Mouse (Mus musculus): ENCODE results near the gene Mfap5. TPM values are rescaled to one million over a fixed set of nuclear protein-coding genes. Genes with fewer than 3 reads are reported as not detected.
"Not testable (repeated sequence)": the region's sequence is repeated elsewhere in the genome, so short reads cannot be mapped to it uniquely, and the experiment has no call there.

Mfap5 gene
- polyA plus RNA-seq, 1 experiment: not detected

DNA sequence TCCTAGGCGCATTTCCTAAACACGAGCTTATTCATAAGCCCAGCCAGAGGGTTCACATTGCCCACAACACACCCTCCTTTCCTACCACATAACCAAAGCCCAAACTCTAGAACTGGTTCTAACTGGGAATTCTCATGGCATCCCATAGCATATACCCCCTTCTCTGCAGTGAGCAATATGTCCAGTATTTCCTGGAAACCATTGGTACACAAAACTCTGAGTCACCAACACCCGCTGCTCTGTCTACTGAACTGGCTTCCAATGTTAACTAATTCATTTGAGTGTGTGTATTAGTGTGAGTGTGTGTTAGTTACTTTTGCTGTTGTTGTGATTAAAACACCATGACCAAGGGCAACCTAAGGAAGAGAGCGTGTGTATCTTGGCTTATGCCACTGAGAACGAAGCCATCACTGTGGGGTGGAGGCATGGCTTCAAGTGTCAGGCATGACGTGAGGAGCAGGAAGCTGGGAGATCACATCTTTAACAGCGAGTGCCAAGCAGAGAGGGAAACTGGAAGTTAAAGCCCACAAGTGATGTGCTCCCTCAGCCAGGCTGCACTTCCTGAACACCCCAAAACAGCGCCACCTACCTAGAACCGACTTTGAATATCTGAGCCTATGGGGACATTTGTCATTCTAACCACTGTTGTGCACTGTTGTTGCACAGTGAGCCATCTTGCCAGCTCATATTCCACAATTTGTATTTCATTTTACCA is 59.6 kb downstream of the Mfap5 start:
- TF ChIP-seq CTCF (IDR thresholded peaks at IDR 0.05; ENCODE audit: insufficient read depth, low read depth, low read length): no peak
- TF ChIP-seq POLR2A (IDR thresholded peaks at IDR 0.05; ENCODE audit: insufficient read depth, low read depth, low read length): no peak
- H3K4me3 ChIP-seq (ENCODE audit: insufficient read depth, low read depth, low read length): no peak overlapping the region
- no peak overlapping the region for H3K27ac ChIP-seq (ENCODE audit: insufficient read depth, low read depth, low read length)
- H3K4me1 ChIP-seq (ENCODE audit: control insufficient read depth, insufficient read depth, low read length): no peaks in the 10 kb centered on the region
- 91% methylated on average over 9 of the region's 9 CpGs for WGBS

DNA sequence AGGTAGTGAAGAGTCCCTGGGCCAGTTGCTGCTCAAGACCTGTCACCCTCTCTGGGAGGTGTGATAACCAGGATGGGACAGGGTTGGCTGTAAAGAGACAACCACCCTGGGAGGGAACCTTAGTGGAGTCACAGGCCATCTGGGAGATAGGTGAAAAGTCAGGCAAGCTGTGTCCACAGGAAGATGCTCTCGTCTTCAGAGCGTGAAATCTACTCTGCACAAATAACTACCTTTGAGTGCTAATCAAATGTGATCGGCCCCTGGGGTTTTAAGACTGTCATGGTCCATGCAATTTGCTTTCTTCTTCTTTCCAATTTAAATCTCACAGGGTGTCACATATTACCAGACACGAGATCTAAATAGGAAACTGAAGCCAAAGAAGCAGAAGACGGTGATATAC is 63.5 kb downstream of the Mfap5 start:
- 59% methylated on average over 5 of the region's 5 CpGs for WGBS
- H3K4me3 ChIP-seq (ENCODE audit: insufficient read depth, low read depth, low read length): no peak overlapping the region
- TF ChIP-seq POLR2A (IDR thresholded peaks at IDR 0.05; ENCODE audit: insufficient read depth, low read depth, low read length): no peak
- TF ChIP-seq CTCF (IDR thresholded peaks at IDR 0.05; ENCODE audit: insufficient read depth, low read depth, low read length): no peak
- H3K4me1 ChIP-seq (ENCODE audit: control insufficient read depth, insufficient read depth, low read length): no peaks in the 10 kb centered on the region
- no peak overlapping the region for H3K27ac ChIP-seq (ENCODE audit: insufficient read depth, low read depth, low read length)

DNA sequence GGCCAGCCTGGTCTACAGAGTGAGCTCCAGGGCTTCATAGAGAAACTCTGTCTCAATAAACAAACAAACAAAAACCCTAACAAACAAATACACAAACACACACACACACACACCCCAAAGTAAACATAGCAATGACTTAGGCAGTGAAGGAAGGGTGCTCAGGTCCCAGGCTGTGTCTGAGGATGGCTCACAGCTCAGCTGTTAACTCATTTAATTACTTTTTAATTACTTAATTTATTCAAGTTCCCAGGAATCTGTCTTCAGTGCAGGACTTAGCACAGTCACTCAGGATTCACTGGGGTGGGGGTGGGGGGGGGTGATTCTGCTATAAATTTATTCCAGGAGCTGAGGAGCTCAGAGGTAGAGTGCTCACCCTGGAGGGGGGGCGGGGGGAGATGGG is 64.1 kb downstream of the Mfap5 start:
- TF ChIP-seq CTCF (IDR thresholded peaks at IDR 0.05; ENCODE audit: insufficient read depth, low read depth, low read length) (no peak), POLR2A (IDR thresholded peaks at IDR 0.05; ENCODE audit: insufficient read depth, low read depth, low read length) (no peak)
- Histone ChIP-seq H3K4me1 (ENCODE audit: control insufficient read depth, insufficient read depth, low read length) (no peaks in the 10 kb centered on the region), H3K27ac (ENCODE audit: insufficient read depth, low read depth, low read length) (no peak overlapping the region), H3K4me3 (ENCODE audit: insufficient read depth, low read depth, low read length) (no peak overlapping the region)
- 67% methylated on average over 1 of the region's 1 CpGs for WGBS

DNA sequence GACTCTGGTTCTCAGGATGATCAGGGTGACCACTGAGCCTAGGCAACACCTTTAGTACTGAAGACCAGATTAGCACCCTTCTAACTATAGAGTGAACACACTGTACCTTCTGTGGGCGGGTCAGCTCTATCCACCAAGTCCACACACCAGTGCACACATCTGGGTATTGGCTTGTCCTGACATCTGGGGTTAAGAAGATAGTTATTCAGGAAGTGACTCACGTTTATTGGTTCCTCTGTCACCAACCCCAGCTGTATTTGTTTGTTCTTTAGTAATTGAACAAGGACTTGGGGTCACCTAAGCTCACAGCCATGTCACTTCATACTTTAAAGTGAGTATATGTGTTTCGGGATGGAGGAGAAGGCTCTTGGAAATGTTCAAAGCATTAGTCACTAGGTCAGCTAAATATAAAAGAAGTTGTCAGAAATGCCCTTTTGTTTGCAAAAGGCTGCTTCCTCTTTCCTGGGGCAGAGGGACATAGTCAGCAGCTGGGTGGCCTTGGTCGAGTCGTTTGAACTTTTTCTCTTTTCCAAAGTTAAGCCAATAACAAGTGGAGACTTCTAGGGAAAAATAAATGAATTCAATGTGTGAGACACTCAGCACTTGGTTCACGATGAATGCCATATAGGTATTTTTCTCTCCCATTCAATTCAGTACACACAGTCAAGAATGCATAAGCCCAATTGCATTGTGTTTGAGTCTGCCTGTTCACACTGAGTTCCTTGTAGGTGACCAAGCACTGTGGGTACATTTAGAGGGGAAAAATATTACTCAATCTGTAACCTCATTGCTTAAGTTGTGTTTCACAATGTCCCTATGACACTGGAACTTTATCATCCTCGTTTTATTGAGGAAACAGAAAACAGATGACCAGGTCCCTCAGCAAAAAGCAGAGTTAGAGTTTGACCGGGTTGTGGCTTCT is 65.3 kb downstream of the Mfap5 start:
- WGBS: 75% methylated on average over 8 of the region's 8 CpGs
- TF ChIP-seq POLR2A (IDR thresholded peaks at IDR 0.05; ENCODE audit: insufficient read depth, low read depth, low read length) (no peak), CTCF (IDR thresholded peaks at IDR 0.05; ENCODE audit: insufficient read depth, low read depth, low read length) (no peak)
- Histone ChIP-seq H3K4me1 (ENCODE audit: control insufficient read depth, insufficient read depth, low read length) (no peaks in the 10 kb centered on the region), H3K27ac (ENCODE audit: insufficient read depth, low read depth, low read length) (no peak overlapping the region), H3K4me3 (ENCODE audit: insufficient read depth, low read depth, low read length) (no peak overlapping the region)

DNA sequence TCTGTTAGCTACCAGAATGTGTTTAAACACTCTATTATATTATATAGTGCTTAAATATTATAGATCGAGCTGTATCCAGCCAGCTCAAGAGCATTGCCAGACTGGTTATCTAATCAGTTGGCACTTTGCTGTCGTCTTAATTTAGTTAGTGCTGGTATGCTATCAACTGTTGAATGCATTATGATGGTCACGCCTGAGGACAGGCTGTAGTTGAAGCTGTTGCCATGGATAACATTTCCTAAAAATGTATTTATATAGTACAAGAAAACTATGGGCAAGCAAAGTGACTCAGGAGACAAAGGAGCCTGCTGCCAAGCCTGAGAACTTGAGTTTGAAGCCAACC is 65.9 kb downstream of the Mfap5 start:
- Histone ChIP-seq H3K4me3 (ENCODE audit: insufficient read depth, low read depth, low read length) (no peak overlapping the region), H3K4me1 (ENCODE audit: control insufficient read depth, insufficient read depth, low read length) (no peaks in the 10 kb centered on the region), H3K27ac (ENCODE audit: insufficient read depth, low read depth, low read length) (no peak overlapping the region)
- no peak for TF ChIP-seq POLR2A (IDR thresholded peaks at IDR 0.05; ENCODE audit: insufficient read depth, low read depth, low read length)
- no peak for TF ChIP-seq CTCF (IDR thresholded peaks at IDR 0.05; ENCODE audit: insufficient read depth, low read depth, low read length)
- WGBS: 95% methylated on average over 3 of the region's 3 CpGs

DNA sequence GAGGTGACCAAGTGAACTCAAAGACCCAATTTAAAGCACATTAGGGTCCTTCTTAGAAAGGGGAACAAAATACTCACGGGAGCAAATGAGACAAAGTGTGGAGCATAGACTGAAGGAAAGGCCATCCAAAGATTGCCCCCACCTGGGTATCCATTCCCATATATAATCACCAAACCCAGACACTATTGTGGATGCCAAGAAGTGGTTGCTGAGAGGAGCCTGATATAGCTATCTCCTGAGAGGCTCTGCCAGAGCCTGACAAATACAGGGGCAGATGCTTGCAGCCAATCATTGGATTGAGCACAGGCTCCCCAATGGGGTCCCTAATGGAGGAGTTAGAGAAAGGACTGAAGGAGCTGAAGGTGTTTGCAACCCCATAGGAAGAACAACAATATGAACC is 69.4 kb downstream of the Mfap5 start:
- 98% methylated on average over 1 of the region's 1 CpGs for WGBS
- not testable (repeated sequence) for H3K4me1 ChIP-seq (ENCODE audit: control insufficient read depth, insufficient read depth, low read length); H3K27ac ChIP-seq (ENCODE audit: insufficient read depth, low read depth, low read length); H3K4me3 ChIP-seq (ENCODE audit: insufficient read depth, low read depth, low read length)

DNA sequence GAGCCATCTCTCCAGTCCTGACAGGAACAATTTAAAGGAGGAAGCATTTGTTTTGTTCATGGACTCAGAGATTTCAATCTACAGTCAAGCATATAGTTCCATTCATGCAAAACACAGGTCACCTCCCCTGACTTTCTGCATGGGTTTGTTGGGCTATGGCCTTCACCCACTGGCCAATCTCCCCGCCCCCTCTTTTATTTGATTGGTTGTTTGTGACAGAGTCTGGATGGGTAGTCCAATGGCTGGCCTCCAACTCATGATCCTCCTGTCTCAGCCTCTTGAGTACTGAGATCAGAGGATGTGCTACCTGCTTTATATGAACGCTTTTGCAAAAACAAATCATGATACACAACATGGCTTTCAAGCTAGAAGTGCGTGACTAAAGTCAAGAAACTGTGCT is 71.4 kb downstream of the Mfap5 start:
- Histone ChIP-seq H3K4me3 (ENCODE audit: insufficient read depth, low read depth, low read length) (no peak overlapping the region), H3K27ac (ENCODE audit: insufficient read depth, low read depth, low read length) (no peak overlapping the region), H3K4me1 (ENCODE audit: control insufficient read depth, insufficient read depth, low read length) (no peaks in the 10 kb centered on the region)
- no peak for TF ChIP-seq POLR2A (IDR thresholded peaks at IDR 0.05; ENCODE audit: insufficient read depth, low read depth, low read length)
- no peak for TF ChIP-seq CTCF (IDR thresholded peaks at IDR 0.05; ENCODE audit: insufficient read depth, low read depth, low read length)
- 97% methylated on average over 3 of the region's 3 CpGs for WGBS

Other genes starting within 250 kb of the Mfap5 start
- gene Klrg1, start 223.0 kb upstream of the Mfap5 start, polyA plus RNA-seq (2012; ENCODE audit: insufficient read depth, insufficient read length, low replicate concordance, missing spikeins): not detected in 2 replicates
- not detected in 2 replicates for gene M6pr, start 197.1 kb upstream of the Mfap5 start, polyA plus RNA-seq (2012; ENCODE audit: insufficient read depth, insufficient read length, low replicate concordance, missing spikeins)
- not detected in 2 replicates for gene Phc1, start 165.3 kb upstream of the Mfap5 start, polyA plus RNA-seq (2012; ENCODE audit: insufficient read depth, insufficient read length, low replicate concordance, missing spikeins)
- gene Rimklb, start 7.1 kb upstream of the Mfap5 start, polyA plus RNA-seq (2012; ENCODE audit: insufficient read depth, insufficient read length, low replicate concordance, missing spikeins): not detected in 2 replicates
- gene Aicda, start 48.0 kb downstream of the Mfap5 start, polyA plus RNA-seq (2012; ENCODE audit: insufficient read depth, insufficient read length, low replicate concordance, missing spikeins): not detected in 2 replicates
- gene Apobec1, start 96.6 kb downstream of the Mfap5 start, polyA plus RNA-seq (2012; ENCODE audit: insufficient read depth, insufficient read length, low replicate concordance, missing spikeins): not detected in 2 replicates
- gene Gdf3, start 104.2 kb downstream of the Mfap5 start, polyA plus RNA-seq (2012; ENCODE audit: insufficient read depth, insufficient read length, low replicate concordance, missing spikeins): not detected in 2 replicates
- not detected in 2 replicates for gene Dppa3, start 120.6 kb downstream of the Mfap5 start, polyA plus RNA-seq (2012; ENCODE audit: insufficient read depth, insufficient read length, low replicate concordance, missing spikeins)
- gene Nanog, start 201.6 kb downstream of the Mfap5 start, polyA plus RNA-seq (2012; ENCODE audit: insufficient read depth, insufficient read length, low replicate concordance, missing spikeins): not detected in 2 replicates

Data from olfactory bulb, adult 2 months (tissue).